Mouse (Mus musculus): ENCODE results near the gene Nova2. TPM values are rescaled to one million over a fixed set of nuclear protein-coding genes. Genes with fewer than 3 reads are reported as not detected.

Nova2 gene
- polyA plus RNA-seq, 1 experiment = 0.06 TPM

DNA sequence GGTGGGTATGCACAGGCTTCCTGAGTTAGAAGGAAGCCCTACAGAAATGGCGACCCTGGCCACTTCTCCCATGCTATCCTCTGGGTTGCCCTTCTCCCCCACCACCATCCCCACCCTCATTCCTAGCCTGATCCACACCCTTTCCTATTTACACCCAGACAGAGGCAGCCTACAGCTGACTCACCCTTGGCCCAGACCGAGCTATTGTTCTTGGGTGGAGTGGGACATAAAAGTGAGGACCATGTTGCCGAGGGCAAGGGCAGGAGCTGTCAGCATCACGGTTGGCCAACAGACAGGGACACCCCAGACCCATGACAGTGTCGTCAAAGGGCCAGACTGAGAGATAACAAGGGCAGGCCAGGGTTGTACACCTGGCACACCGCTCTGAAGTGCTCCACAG lies 22.5 kb downstream of the Nova2 start:
- no peak overlapping the region for H3K4me3 ChIP-seq
- H3K36me3 ChIP-seq (ENCODE audit: control insufficient read depth, insufficient read depth) = no peaks in the 10 kb centered on the region

GRCm38 (mm10) chr7:18949781-18950522 lies 24.3 kb downstream of the Nova2 start:
- Histone ChIP-seq H3K4me2 (ENCODE audit: low read depth) (no peak overlapping the region), H3ac (ENCODE audit: control insufficient read depth, insufficient read length) (no peak overlapping the region), H3K4me3 (no peak overlapping the region), H3K27me3 (ENCODE audit: control insufficient read depth, insufficient read depth, insufficient read length) (no peaks in the 10 kb centered on the region), H3K79me2 (ENCODE audit: control insufficient read depth, insufficient read depth) (no peaks in the 10 kb centered on the region), H3K36me3 (ENCODE audit: control insufficient read depth, insufficient read depth) (no peaks in the 10 kb centered on the region)
- TF ChIP-seq REST (IDR thresholded peaks at IDR 0.05; ENCODE audit: insufficient read depth, insufficient read length) (no peak), SRF (IDR thresholded peaks at IDR 0.05; ENCODE audit: control insufficient read depth, insufficient read length, low read depth) (no peak), E2F4 (IDR thresholded peaks at IDR 0.05; ENCODE audit: insufficient read depth) (no peak), MYOD1 (IDR thresholded peaks at IDR 0.05; ENCODE audit: control insufficient read depth in 1 of 3, insufficient read length in 2 of 3, low read depth in 2 of 3) (no peak), POLR2AphosphoS2 (IDR thresholded peaks at IDR 0.05; ENCODE audit: insufficient read length, low read depth) (no peak)

More for the DNA sequence above, 22.5 kb downstream of the Nova2 start:
- Histone ChIP-seq H3K79me2 (ENCODE audit: control insufficient read depth, insufficient read depth) (no peaks in the 10 kb centered on the region), H3K27me3 (ENCODE audit: control insufficient read depth, insufficient read depth, insufficient read length) (peaks cover 10% of the 10 kb centered on the region), H3ac (ENCODE audit: control insufficient read depth, insufficient read length) (no peak overlapping the region), H3K4me2 (ENCODE audit: low read depth) (no peak overlapping the region)
- TF ChIP-seq TCF3 (IDR thresholded peaks at IDR 0.05; ENCODE audit: insufficient read length, low read depth) (no peak), CEBPB (IDR thresholded peaks at IDR 0.05; ENCODE audit: insufficient read depth, poor library complexity, severe bottlenecking) (no peak), MYOD1 (IDR thresholded peaks at IDR 0.05; ENCODE audit: control insufficient read depth in 1 of 3, insufficient read length in 2 of 3, low read depth in 2 of 3) (no peak), POLR2AphosphoS2 (IDR thresholded peaks at IDR 0.05; ENCODE audit: insufficient read length, low read depth) (no peak), E2F4 (IDR thresholded peaks at IDR 0.05; ENCODE audit: insufficient read depth) (no peak), MYOG (IDR thresholded peaks at IDR 0.05; ENCODE audit: control insufficient read depth in 1 of 3, insufficient read depth in 1 of 3, insufficient read length in 2 of 3, low read depth in 2 of 3) (no peak), REST (IDR thresholded peaks at IDR 0.05; ENCODE audit: insufficient read depth, insufficient read length) (no peak), TCF12 (IDR thresholded peaks at IDR 0.05; ENCODE audit: insufficient read depth, poor library complexity, severe bottlenecking) (no peak), USF1 (IDR thresholded peaks at IDR 0.05; ENCODE audit: low read depth) (no peak)

DNA sequence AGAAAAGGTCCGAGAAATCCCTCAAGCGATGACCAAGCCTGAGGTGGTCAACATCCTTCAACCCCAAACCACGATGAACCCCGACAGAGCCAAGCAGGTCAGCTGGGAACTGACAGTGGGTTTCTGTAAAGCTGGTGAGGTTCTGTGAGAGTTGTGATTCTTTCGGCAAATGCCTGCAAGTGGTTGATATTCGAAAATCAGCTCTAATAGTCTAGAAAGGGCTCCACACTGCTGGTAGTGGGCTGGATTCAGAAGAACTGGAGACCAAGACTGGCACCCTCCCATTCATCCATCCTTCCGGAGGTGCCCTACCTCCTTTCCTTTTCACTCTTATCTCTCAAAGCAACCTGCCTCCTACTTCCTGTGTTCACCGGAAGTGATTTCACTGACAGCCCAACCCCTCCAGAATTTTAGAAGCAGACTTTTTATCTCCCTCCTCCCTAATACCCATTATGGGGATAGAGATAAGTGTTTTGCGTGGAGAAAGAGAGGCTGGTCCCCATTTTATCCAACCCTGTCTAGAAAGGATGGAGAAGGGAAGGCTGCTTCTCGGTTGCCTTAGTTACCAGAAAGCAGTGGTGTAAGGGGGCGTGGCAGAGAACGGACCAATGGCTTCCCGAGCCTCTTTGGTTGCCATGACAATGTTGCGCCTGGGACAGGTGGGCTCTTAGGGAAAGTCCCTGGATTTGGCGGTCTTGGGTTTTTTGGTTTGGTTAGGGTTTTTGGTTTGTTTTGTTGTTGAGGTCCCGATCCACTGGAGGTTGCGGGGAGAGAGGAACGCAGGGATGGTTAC lies 25.0 kb downstream of the Nova2 start:
- H3K79me2 ChIP-seq (ENCODE audit: control insufficient read depth, insufficient read depth) = no peaks in the 10 kb centered on the region
- H3ac ChIP-seq (ENCODE audit: control insufficient read depth, insufficient read length) = no peak overlapping the region
- no peaks in the 10 kb centered on the region for H3K36me3 ChIP-seq (ENCODE audit: control insufficient read depth, insufficient read depth)
- no peaks in the 10 kb centered on the region for H3K27me3 ChIP-seq (ENCODE audit: control insufficient read depth, insufficient read depth, insufficient read length)
- H3K4me2 ChIP-seq (ENCODE audit: low read depth) = no peak overlapping the region
- no peak overlapping the region for H3K4me3 ChIP-seq
- TF ChIP-seq POLR2A (IDR thresholded peaks at IDR 0.05; ENCODE audit: insufficient read length, low read depth) (no peak), TCF12 (IDR thresholded peaks at IDR 0.05; ENCODE audit: insufficient read depth, poor library complexity, severe bottlenecking) (no peak), POLR2AphosphoS2 (IDR thresholded peaks at IDR 0.05; ENCODE audit: insufficient read length, low read depth) (no peak), REST (IDR thresholded peaks at IDR 0.05; ENCODE audit: insufficient read depth, insufficient read length) (no peak), CEBPB (IDR thresholded peaks at IDR 0.05; ENCODE audit: insufficient read depth, poor library complexity, severe bottlenecking) (no peak), E2F4 (IDR thresholded peaks at IDR 0.05; ENCODE audit: insufficient read depth) (no peak), TCF3 (IDR thresholded peaks at IDR 0.05; ENCODE audit: insufficient read length, low read depth) (no peak), MAX (IDR thresholded peaks at IDR 0.05; ENCODE audit: low read depth) (no peak), USF1 (IDR thresholded peaks at IDR 0.05; ENCODE audit: low read depth) (no peak), MYOD1 (IDR thresholded peaks at IDR 0.05; ENCODE audit: control insufficient read depth in 1 of 3, insufficient read length in 2 of 3, low read depth in 2 of 3) (no peak), SRF (IDR thresholded peaks at IDR 0.05; ENCODE audit: control insufficient read depth, insufficient read length, low read depth) (no peak), MYOG (IDR thresholded peaks at IDR 0.05; ENCODE audit: control insufficient read depth in 1 of 3, insufficient read depth in 1 of 3, insufficient read length in 2 of 3, low read depth in 2 of 3) (no peak)

GRCm38 (mm10) chr7:18951397-18951796 lies 25.7 kb downstream of the Nova2 start:
- H3K79me2 ChIP-seq (ENCODE audit: control insufficient read depth, insufficient read depth) = no peaks in the 10 kb centered on the region
- TF ChIP-seq MYOG (IDR thresholded peaks at IDR 0.05; ENCODE audit: control insufficient read depth in 1 of 3, insufficient read depth in 1 of 3, insufficient read length in 2 of 3, low read depth in 2 of 3) = no peak
- TF ChIP-seq REST (IDR thresholded peaks at IDR 0.05; ENCODE audit: insufficient read depth, insufficient read length) = peak; percentile 91
- TF ChIP-seq E2F4 (IDR thresholded peaks at IDR 0.05; ENCODE audit: insufficient read depth) = no peak
- H3ac ChIP-seq (ENCODE audit: control insufficient read depth, insufficient read length) = no peak overlapping the region
- no peak overlapping the region for H3K4me2 ChIP-seq (ENCODE audit: low read depth)
- H3K36me3 ChIP-seq (ENCODE audit: control insufficient read depth, insufficient read depth) = no peaks in the 10 kb centered on the region
- H3K4me3 ChIP-seq = no peak overlapping the region
- H3K27me3 ChIP-seq (ENCODE audit: control insufficient read depth, insufficient read depth, insufficient read length) = no peaks in the 10 kb centered on the region
